Mouse (Mus musculus) left cerebral cortex, postnatal 25 days (tissue): ENCODE data around the gene Taar7e. TPM values are rescaled to one million over a fixed set of nuclear protein-coding genes. Genes with fewer than 3 reads are reported as not detected.
"Not testable (repeated sequence)": the region's sequence is repeated elsewhere in the genome, so short reads cannot be mapped to it uniquely, and the experiment has no call there.

ENCODE experiments used
- DNase-seq, 2 experiments: peaks; one replicate each; pipeline ENCODE4 v3.0.0; 2022; ENCODE audit warnings: low spot score in 2 of 2, mixed read lengths in 1 of 2
- intact Hi-C: fragments of 180-260 bp; cut with DNase I; formaldehyde crosslinking; loops from one replicate; pipeline ENCODE4 v1.15.1; 2025
- total RNA-seq, 2 experiments: library from RNA; stranded (reverse); gene quantifications; 2 replicates each; pipeline ENCODE4 v1.2.3; 2021

Taar7e gene
- total RNA-seq = not detected

GRCm38 (mm10) chr10:24037314-24037713 is at the start of gene Taar7e:
Gene Taar7e (plus strand): TSS chr10:24037614.
- intact Hi-C loops = no loop called here
- DNase-seq = no peak

GRCm38 (mm10) chr10:23993381-23993780 is 44.0 kb upstream of the Taar7e start, which contains the start of gene Taar7a:
Gene Taar7a (minus strand): TSS chr10:23993481.
- intact Hi-C loops = no loop called here

GRCm38 (mm10) chr10:23999639-24000038 is 37.8 kb upstream of the Taar7e start, which contains the start of gene Taar7b:
Gene Taar7b (plus strand): TSS chr10:23999939.
- intact Hi-C loops = no loop called here
- DNase-seq = no peak

More at GRCm38 (mm10) chr10:23993381-23993780, 44.0 kb upstream of the Taar7e start, which contains the start of gene Taar7a:
- no peak for DNase-seq

GRCm38 (mm10) chr10:24006442-24006841 is 31.0 kb upstream of the Taar7e start:
- DNase-seq = no peak
- intact Hi-C loops = no loop called here

GRCm38 (mm10) chr10:24007034-24007433 is 30.4 kb upstream of the Taar7e start:
- no peak for DNase-seq
- intact Hi-C loops = no loop called here

- DNase-seq = no peak
- intact Hi-C loops = no loop called here
Observed at GRCm38 (mm10) chr10:24008143-24008542, 29.3 kb upstream of the Taar7e start.

GRCm38 (mm10) chr10:24026922-24027321 is 10.5 kb upstream of the Taar7e start, which contains the start of gene Taar7d:
Gene Taar7d (plus strand): TSS chr10:24027222.
- no peak for DNase-seq
- intact Hi-C loops = no loop called here

GRCm38 (mm10) chr10:24031347-24031746 is 6.1 kb upstream of the Taar7e start:
- DNase-seq = no peak
- intact Hi-C loops = no loop called here

GRCm38 (mm10) chr10:24040120-24040869 is 2.9 kb downstream of the Taar7e start:
- no peak for DNase-seq
- intact Hi-C loops = no loop called here

- intact Hi-C loops = no loop called here
Observed at GRCm38 (mm10) chr10:24049210-24049609, 11.8 kb downstream of the Taar7e start, which contains the start of gene Taar7f. Gene Taar7f (plus strand): TSS chr10:24049510.

GRCm38 (mm10) chr10:24052039-24052438 is 14.6 kb downstream of the Taar7e start:
- DNase-seq = no peak
- intact Hi-C loops = no loop called here

More at GRCm38 (mm10) chr10:24049210-24049609, 11.8 kb downstream of the Taar7e start, which contains the start of gene Taar7f:
- no peak for DNase-seq

- intact Hi-C loops = no loop called here
- no peak for DNase-seq
Observed at GRCm38 (mm10) chr10:24058986-24059385, 21.6 kb downstream of the Taar7e start.

- DNase-seq, intact Hi-C loops: not testable (repeated sequence)
Observed at GRCm38 (mm10) chr10:24074751-24075150, 37.3 kb downstream of the Taar7e start.

- DNase-seq, intact Hi-C loops: not testable (repeated sequence)
Observed at GRCm38 (mm10) chr10:24076200-24076599, 38.8 kb downstream of the Taar7e start, which contains the start of gene Taar8a. Gene Taar8a (plus strand): TSS chr10:24076500.

- intact Hi-C loops = loop anchor here (2.0 kb wide), 2 partner anchors 101 to 267 kb away; no protein-coding TSS in a partner anchor
- DNase-seq = peak; percentile 36 to 57
Observed at GRCm38 (mm10) chr10:24080166-24080565, 42.8 kb downstream of the Taar7e start.

- no peak for DNase-seq
- intact Hi-C loops = no loop called here
Observed at GRCm38 (mm10) chr10:24085936-24086335, 48.5 kb downstream of the Taar7e start.

- no peak for DNase-seq
- intact Hi-C loops = no loop called here
Observed at GRCm38 (mm10) chr10:24086555-24086954, 49.1 kb downstream of the Taar7e start.

GRCm38 (mm10) chr10:24087168-24087567 is 49.8 kb downstream of the Taar7e start:
- intact Hi-C loops = no loop called here
- DNase-seq = no peak
